Mouse (Mus musculus) heart, adult 2 months (tissue): ENCODE measurements around the gene Ssbp4. TPM values are rescaled to one million over a fixed set of nuclear protein-coding genes. Genes with fewer than 3 reads are reported as not detected.
A peak's percentile ranks its signal among the peaks of the same experiment; 100 is the strongest.

Experiments used
- DNase-seq, 2 experiments: peaks; one replicate each; pipeline ENCODE4 v3.0.0; 2021
- H3K27ac ChIP-seq: fragments of 200-600 bp; 2 replicates; pipeline ENCODE4 v1.8.1; 2022
- H3K27me3 ChIP-seq: fragments of 200-500 bp; 2 replicates; pipeline ENCODE4 v1.6.1; 2012; ENCODE audit warnings: mild to moderate bottlenecking, low read length, inconsistent platforms, mixed read lengths; ENCODE audit not compliant: control insufficient read depth, insufficient read depth
- H3K36me3 ChIP-seq: fragments of 200-500 bp; 2 replicates; pipeline ENCODE4 v1.6.1; 2012; ENCODE audit warnings: low read length, inconsistent platforms; ENCODE audit not compliant: control insufficient read depth, insufficient read depth
- H3K4me1 ChIP-seq: fragments of 200-500 bp; 2 replicates; pipeline ENCODE4 v1.6.1; 2011; ENCODE audit warnings: low read length; ENCODE audit not compliant: control insufficient read depth, insufficient read depth
- H3K4me3 ChIP-seq: fragments of 200-600 bp; 2 replicates; pipeline ENCODE4 v1.8.1; 2022
- H3K79me2 ChIP-seq: fragments of 200-500 bp; replicated peaks from 2 replicates; pipeline ENCODE4 v1.6.1; 2012; ENCODE audit warnings: mild to moderate bottlenecking, inconsistent platforms, low read length, moderate library complexity, mixed read lengths; ENCODE audit not compliant: control insufficient read depth, insufficient read depth
- H3K9ac ChIP-seq: fragments of 200-500 bp; 2 replicates; pipeline ENCODE4 v1.6.1; 2012; ENCODE audit warnings: low read depth, mild to moderate bottlenecking, control low read depth, inconsistent platforms, low read length, mixed read lengths
- CTCF ChIP-seq: fragments of 200-600 bp; IDR thresholded peaks from 2 replicates; pipeline ENCODE4 v1.8.1; 2022; ENCODE audit warnings: antibody characterized with exemption, mild to moderate bottlenecking, moderate library complexity
- EP300 ChIP-seq: fragments of 200-500 bp; IDR thresholded peaks from 2 replicates; pipeline ENCODE4 v1.6.1; 2011; ENCODE audit warnings: low read depth, low read length, control low read depth; ENCODE audit not compliant: insufficient read depth
- POLR2A ChIP-seq: fragments of 200-500 bp; IDR thresholded peaks from 2 replicates; pipeline ENCODE4 v1.6.1; 2011; ENCODE audit warnings: mild to moderate bottlenecking, low read depth, low read length, control low read depth; ENCODE audit not compliant: insufficient read depth
- whole genome bisulfite sequencing: fragments of 180-500 bp; shearing (Covaris S2); methylation state at CpG from one replicate; pipeline ENCODE4 v1.1.7; 2018; 5-methylcytosine and 5-hydroxymethylcytosine counted together
- intact Hi-C: fragments of 180-260 bp; cut with DNase I; formaldehyde crosslinking; loops from one replicate; pipeline ENCODE4 v1.15.1; 2025
- polyA plus RNA-seq: library from polyadenylated mRNA; depleted of rRNA; stranded (reverse); fragments of >200 nt; gene quantifications from 2 replicates; pipeline ENCODE4 v1.2.3, GENCODE M21; 2012
- total RNA-seq, 2 experiments: library from RNA; stranded (reverse); gene quantifications; 2 replicates each; pipeline ENCODE4 v1.2.3; 2021

Ssbp4 gene
- total and polyA plus RNA-seq, 3 experiments, result 34.6 to 72.8 (median 35.8) TPM

DNA sequence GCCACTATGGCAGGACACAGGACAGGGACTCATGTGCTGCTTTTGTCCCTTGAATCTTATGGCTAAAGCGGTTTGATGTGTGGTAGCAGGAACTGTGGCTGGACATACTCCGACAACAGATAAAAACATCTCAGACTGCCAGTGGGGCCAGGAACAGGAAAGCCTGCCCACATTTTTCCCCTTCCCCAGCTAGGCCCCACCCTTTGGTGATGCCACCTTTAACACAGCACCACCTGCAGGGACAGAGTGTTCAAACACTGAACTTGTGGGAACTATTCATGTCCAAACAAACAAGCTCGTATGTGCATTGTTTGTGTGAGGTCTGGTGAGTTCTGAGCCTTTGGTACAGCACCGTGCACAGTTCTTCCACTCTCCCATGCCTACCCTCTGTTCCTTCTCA is 50.3 kb downstream of the Ssbp4 start:
- DNase-seq, result peak in 1 of 2 experiments; percentile 43
- H3K4me3 ChIP-seq, result no peak overlapping the region
- intact Hi-C loops, result no loop called here
- peak overlapping the region; percentile 44; the same call in 1 of the 2 replicates for H3K27ac ChIP-seq
- no peaks in the 10 kb centered on the region; the same call in none of the 2 replicates for H3K79me2 ChIP-seq
- TF ChIP-seq EP300 (peak; percentile 22; the same call in 1 of the 2 replicates), CTCF (peak; percentile 58), POLR2A (no peak)
- H3K4me1 ChIP-seq, result peaks cover 49% of the 10 kb centered on the region
- peaks cover 11% of the 10 kb centered on the region; the same call in 1 of the 2 replicates for H3K36me3 ChIP-seq
- no peaks in the 10 kb centered on the region for H3K27me3 ChIP-seq
- peak overlapping the region; percentile 33; the same call in 1 of the 2 replicates for H3K9ac ChIP-seq
- WGBS, result 22% methylated on average over 4 of the region's 4 CpGs

DNA sequence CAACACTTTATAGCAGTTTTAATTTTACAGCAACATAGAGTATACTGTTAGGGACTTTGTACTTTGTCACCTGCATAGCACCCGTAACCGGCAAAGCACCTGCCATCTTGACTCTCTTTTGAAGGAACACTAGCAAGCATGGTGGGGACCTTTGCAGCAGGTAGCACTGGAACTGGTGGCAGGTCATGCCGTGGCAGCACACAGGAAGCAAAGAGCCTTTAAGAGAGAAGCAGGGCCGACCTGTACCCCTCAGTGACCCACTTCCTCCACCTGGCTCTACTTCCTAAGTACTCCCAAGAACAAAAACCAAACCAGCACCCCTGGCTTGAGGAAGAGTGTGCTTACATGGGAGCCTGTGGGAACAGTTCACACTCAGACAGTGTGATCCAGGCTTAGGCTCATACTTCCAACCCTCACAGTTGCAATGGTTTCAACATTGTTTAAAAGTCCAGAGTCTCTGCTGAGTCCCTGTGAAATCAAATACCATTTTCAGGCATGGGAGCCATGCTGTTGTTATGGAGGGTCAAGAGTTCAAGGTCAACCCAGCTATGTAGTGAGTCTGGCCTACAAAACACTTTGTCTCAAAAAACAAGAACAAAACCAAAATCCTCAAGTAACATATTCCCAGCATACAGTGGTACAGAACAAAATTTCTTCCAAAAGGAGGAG is 53.5 kb downstream of the Ssbp4 start:
- H3K36me3 ChIP-seq, result no peaks in the 10 kb centered on the region; the same call in 1 of the 2 replicates
- no peak overlapping the region for H3K9ac ChIP-seq
- 76% methylated on average over 4 of the region's 4 CpGs for WGBS
- H3K27me3 ChIP-seq, result no peaks in the 10 kb centered on the region
- H3K4me1 ChIP-seq, result peaks cover 50% of the 10 kb centered on the region
- intact Hi-C loops, result no loop called here
- H3K79me2 ChIP-seq, result peaks cover 1% of the 10 kb centered on the region
- DNase-seq, result no peak
- peak overlapping the region; percentile 17; the same call in 1 of the 2 replicates for H3K27ac ChIP-seq
- no peak for TF ChIP-seq EP300
- TF ChIP-seq CTCF, result no peak
- no peak for TF ChIP-seq POLR2A
- H3K4me3 ChIP-seq, result no peak overlapping the region

DNA sequence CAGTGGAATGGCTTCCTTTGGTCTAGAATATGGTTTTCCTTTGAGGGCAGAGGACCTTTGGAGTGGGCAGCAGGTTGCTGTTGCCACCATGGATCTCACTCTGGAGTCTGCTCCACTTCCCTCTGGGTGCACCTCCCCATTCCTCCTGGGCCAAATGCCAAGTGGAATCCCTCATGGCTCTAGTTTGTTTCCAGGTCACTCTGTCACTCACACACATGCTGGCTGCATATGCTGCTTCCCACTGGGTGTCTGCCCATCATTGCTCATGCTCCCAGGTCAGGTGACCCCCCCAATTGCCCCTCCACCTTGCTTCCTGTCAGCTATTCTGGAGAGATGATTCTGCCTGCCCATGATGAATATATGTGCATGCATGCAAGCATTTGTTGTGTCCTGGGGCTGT is 54.9 kb downstream of the Ssbp4 start:
- Histone ChIP-seq H3K27me3 (no peaks in the 10 kb centered on the region), H3K9ac (no peak overlapping the region), H3K4me1 (peaks cover 43% of the 10 kb centered on the region), H3K36me3 (no peaks in the 10 kb centered on the region; the same call in 1 of the 2 replicates), H3K79me2 (peaks cover 1% of the 10 kb centered on the region), H3K4me3 (no peak overlapping the region), H3K27ac (peak overlapping the region; percentile 61)
- peak; percentile 69 to 81 for DNase-seq
- intact Hi-C loops, result no loop called here
- peak; percentile 64; the same call in 1 of the 2 replicates for TF ChIP-seq EP300
- TF ChIP-seq CTCF, result no peak

- H3K27me3 ChIP-seq, result no peaks in the 10 kb centered on the region
- H3K36me3 ChIP-seq, result no peaks in the 10 kb centered on the region; the same call in 1 of the 2 replicates
- peak in 1 of 2 experiments; percentile 47 for DNase-seq
- peaks cover 1% of the 10 kb centered on the region; the same call in 1 of the 2 replicates for H3K79me2 ChIP-seq
- intact Hi-C loops, result no loop called here
- TF ChIP-seq CTCF, result no peak
- TF ChIP-seq EP300, result peak; percentile 24; the same call in 1 of the 2 replicates
- H3K27ac ChIP-seq, result peak overlapping the region; percentile 85
- peaks cover 43% of the 10 kb centered on the region for H3K4me1 ChIP-seq
- H3K4me3 ChIP-seq, result no peak overlapping the region
- H3K9ac ChIP-seq, result no peak overlapping the region
- 7% methylated on average over 1 of the region's 1 CpGs for WGBS
Observed at GRCm38 (mm10) chr8:70552836-70553235, 55.8 kb downstream of the Ssbp4 start.

DNA sequence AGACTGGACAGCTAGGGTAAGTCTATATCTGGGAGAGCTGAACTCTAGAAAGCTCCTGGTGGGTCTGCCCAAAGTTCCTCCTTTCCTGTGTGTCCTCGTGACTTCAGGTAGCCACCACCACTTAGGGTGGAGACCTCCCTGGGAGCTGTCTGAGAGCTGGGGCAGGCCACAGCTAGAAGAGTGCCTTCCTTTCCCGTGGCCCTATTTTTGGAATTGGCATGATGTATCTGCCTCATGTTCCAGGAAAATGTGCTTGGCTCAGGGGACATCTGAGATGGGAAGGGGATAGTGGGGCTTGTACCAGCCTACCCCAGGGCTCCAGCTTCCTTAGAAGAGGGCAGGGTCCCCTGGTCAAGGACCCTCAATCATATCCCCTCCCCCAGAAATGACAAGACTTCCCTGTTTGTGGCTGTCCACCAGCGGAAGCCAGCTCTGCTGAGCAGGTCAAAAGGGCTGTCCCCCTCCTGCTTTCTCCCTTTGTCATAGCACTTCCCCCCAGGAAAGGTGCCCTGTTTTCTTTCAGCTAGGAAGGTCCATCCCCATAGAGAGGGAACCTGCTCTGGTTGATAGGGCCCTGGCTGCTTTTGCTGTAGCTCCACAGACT is 57.0 kb downstream of the Ssbp4 start:
- Histone ChIP-seq H3K79me2 (peaks cover 1% of the 10 kb centered on the region; the same call in 1 of the 2 replicates), H3K36me3 (no peaks in the 10 kb centered on the region; the same call in 1 of the 2 replicates), H3K27me3 (no peaks in the 10 kb centered on the region), H3K4me3 (no peak overlapping the region), H3K27ac (peak overlapping the region; percentile 85), H3K4me1 (peaks cover 44% of the 10 kb centered on the region), H3K9ac (no peak overlapping the region)
- intact Hi-C loops, result no loop called here
- DNase-seq, result peak; percentile 58 to 60
- TF ChIP-seq EP300 (0 out of 2 replicates have a peak, but pooled peaks have one; percentile 19), CTCF (no peak)
- WGBS, result 7% methylated on average over 3 of the region's 3 CpGs
